Mouse (Mus musculus) spleen, postnatal 36 days (tissue): ENCODE results near the gene Snx4.
"Not testable (repeated sequence)": the region's sequence is repeated elsewhere in the genome, so short reads cannot be mapped to it uniquely, and the experiment has no call there.

Experiments
- DNase-seq, 2 experiments: peaks; one replicate each; pipeline ENCODE4 v3.0.0; 2022; ENCODE audit warnings: low spot score in 2 of 2, mixed read lengths in 1 of 2

Snx4 gene

DNA sequence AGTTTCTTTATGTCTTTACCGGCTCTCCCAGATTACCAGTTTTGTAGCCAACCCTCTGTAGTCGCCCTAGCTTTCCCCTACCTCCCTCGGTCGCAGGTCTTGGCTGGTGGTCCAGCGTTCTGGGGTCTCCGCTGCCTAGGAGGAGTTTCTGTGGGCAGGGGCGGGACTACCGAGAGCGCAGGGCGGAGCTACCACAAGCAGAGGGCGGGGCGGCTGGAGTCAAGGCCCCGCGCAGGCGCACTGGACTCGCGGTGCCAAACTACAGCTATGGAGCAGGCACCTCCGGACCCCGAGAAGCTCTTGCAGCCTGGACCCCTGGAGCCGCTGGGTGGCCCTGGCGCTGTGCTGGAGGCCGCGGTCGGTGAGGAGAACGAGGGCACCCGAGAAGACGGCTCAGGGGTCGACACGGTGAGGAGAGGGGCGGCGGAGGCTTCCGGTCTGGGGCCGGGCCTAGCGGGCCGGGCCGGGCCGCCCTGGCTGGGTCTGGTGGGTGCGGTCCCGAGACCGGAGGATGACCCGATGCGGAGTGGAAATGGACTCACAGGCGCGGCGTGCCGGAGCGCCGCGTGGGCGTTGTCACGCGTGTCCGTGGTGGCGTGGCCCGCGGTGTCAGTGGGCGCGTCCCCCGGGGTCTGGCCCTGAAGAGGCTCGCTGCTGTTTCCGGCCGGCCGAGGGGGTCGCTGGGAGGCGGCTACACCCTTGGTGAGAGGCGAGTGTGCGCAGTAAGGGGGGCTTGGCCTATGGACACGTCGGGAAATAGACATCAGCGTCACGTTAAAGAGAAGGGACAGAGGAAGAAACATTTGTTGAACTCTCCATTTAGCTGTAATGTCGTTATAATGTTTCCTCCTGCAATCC lies at the start of gene Snx4:
Gene Snx4, plus strand, starts transcription at position 249 of the 858 bp plus-strand sequence.
- DNase-seq, result peak; percentile 89 to 90

DNA sequence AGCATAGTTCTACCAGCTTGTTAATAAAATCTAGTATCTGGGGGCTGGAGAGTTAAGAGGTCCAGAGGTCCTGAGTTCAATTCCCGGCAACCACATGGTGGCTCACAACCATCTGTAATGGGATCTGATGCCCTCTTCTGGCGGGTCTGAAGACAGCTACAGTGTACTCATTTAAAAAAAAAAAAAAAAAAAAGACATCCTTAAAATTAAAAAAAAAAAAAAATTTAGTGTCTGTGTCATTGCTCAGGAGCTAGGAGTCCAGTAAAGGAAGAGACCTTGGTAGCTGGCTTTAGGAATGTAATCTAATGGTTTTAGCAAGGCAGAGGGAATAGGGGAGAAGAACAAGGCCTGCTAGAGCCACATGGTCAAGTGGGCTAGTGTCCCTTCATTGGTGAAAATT lies 40.4 kb upstream of the Snx4 start:
- no peak for DNase-seq

DNA sequence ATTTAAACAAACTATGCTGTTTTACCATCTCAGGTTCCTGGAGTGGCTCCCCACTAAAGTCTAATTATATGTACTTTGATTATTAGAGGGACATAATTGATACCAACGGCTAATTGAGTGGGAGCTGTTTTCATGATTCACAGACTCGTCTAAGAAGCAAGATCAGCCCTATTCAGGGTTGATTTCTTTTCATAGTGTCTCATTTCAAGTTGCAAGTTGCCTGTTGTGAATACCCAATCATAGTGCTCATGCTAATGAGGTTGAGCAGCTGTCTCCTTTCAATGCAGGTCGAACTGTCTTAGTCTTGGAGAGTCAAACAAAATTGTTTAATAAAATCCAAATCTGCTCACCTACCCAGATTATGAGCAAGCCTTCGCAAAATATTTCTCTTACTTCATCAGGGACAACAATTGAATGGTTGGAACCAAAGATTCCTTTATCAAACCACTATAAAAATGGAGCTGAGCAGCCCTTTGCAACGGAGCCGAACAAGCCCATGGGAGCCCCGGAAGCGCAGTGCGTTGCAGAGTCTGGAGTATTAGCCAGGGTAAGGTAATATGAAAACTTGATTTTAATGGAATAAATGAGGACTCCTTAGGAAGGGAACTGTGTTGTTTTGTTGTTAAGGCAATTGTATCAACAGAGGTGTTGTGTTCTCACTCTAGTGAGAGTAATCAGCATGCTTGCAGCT lies 34.8 kb upstream of the Snx4 start:
- no peak for DNase-seq

DNA sequence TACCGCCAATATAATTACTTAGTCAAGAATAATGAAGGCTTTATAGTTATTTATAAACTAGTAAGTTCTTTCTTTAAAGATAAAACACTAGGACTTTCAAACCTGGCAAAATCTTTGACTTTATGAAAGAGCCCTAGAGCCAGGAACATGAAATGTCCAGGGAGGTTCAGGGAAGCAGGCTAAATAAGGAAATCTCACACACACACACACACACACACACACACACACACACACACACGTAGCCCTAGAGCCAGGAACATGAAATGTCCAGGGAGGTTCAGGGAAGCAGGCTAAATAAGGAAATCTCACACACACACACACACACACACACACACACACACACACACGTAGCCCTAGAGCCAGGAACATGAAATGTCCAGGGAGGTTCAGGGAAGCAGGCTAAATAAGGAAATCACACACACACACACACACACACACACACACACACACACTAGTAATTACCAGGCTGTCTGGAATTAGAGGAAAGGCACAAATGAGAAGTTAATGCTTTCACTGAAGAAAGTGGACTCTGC lies 33.6 kb upstream of the Snx4 start:
- not testable (repeated sequence) for DNase-seq

DNA sequence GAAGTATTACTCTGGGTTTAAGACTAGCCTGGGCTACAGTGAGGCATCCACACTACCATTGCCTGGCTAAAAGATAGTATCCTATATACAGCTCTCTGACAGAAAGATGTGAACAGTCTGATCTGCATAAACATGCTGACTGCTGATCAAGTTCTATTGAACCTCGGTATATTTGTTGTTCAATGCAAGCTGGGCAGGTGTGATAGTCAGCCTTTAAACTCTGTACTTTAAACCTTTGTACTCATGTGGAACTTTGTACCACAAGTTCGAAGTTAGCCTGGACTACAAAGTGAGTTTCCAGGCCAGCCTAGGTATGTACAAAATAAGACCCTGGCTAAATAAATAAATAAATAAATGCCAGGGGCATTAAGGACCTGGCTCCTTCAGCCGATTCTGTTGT lies 28.8 kb upstream of the Snx4 start:
- no peak for DNase-seq

DNA sequence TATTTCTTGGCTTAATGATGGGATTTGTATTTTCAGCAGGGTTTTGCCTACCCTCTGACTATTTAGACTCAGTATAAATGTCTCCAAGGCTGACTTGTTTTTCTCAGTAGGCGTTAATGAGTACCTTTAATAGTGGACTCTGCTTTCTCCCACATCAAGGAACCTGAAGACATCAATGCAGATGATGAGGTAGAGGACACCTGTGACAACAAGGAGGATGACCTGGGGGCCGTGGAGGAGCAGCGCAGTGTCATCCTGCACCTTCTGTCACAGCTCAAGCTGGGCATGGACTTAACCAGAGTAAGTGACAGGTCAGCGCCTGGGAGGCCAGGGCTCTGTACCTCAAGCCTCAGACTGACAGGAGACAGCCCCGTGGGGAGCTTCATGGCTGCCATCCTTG lies 26.9 kb upstream of the Snx4 start:
- DNase-seq, result no peak

DNA sequence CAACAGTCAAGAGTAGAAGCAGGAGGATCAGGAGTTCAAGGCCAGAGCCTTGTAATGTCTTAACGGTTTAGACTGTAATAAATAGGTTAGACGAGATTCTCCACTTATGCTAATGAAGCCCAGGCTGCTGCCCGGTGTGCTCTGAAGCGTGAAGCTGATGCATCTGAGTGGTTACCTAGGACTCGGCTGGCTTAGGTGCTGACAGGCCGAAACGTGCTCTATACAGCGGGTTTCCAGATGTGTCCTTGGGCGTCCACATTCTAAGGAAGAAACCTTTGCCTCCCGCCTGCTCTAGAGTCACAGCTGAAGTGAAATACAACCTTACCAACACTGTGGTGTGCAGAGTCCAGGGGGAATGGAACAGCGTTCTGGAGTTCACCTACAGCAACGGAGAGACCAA lies 17.1 kb upstream of the Snx4 start:
- DNase-seq, result no peak

DNA sequence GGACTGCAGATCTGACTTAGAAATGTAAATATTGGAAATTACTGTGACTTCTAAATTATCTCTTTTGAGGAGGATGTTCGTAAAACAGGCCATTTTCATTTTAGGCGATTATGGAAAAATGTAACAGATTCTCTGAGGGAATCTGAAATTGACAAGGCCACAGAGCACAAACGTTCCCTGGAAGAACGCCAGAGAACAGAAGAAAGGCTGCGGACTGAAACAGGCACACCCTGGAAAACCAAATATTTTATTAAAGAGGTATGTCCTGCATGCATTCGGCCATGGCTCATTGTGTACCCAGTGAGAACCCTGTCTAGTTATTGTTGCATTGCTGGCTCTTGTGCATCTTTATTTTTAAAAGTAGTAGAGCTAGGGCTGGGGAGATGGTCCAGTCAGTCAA lies 15.1 kb upstream of the Snx4 start:
- no peak for DNase-seq

DNA sequence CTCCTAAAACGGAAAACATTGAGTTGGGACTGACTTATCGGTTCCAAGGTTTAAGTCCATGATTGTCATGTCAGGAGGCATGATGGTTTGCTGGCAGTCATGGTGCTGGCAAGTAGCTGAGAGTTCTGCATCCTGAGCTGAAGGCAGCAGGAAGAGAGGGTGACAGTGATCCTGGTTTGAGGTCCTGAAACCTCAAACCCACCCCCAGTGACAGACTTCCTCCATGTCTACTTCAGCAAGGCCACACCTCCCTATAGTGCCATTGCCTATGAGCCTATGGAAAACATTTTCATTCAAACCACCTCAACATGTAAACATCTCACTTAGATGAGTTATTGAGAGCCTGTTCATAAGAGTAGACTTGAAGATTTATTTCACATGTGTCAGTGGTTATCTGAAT lies 11.9 kb upstream of the Snx4 start:
- no peak for DNase-seq

DNA sequence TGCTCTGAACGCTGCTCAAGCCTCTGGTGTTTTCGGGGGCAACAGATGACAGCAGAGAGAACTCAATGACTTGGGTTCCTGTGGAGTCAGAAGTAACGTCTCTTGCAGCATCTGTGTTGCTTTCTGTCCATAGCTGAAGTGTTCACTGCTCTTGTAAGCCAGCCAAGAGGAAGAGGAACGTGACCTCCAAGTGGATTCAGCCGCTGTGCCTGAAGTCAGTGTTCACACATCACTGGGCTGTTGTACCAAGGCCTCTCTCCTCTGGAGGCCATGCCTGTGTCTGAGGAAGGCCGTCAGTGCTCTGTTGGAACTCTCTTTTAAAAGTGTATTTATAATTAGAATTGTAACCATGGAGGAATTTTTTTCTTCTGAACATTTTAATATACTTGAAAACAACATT lies 9.2 kb upstream of the Snx4 start:
- no peak for DNase-seq

DNA sequence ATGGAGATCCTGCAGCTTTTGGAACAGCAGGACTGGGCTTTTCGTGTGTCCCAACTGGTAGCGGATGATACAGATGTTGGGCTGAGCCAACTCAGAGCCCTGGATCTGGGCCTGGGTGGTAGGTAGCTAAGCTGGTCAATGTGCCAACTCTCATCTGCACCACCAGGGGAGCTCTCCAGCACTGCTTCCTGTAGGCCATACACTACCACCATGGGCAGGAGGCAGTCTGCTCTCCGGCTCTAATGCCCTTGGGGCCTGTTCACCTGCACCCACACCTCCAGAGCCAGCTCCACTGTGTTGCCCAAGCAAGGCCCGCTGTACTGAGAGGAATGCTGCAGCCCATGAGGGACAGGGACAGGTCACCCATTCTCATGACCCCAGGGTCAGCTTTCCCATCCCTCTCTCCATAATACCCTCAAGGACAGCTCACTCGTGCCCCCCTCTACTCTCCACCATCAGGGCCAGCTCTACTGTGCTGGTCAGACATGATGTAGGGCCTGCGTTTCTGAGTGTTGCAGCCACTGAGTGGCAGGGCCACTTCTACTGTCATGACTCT lies 7.0 kb upstream of the Snx4 start:
- DNase-seq, result no peak

DNA sequence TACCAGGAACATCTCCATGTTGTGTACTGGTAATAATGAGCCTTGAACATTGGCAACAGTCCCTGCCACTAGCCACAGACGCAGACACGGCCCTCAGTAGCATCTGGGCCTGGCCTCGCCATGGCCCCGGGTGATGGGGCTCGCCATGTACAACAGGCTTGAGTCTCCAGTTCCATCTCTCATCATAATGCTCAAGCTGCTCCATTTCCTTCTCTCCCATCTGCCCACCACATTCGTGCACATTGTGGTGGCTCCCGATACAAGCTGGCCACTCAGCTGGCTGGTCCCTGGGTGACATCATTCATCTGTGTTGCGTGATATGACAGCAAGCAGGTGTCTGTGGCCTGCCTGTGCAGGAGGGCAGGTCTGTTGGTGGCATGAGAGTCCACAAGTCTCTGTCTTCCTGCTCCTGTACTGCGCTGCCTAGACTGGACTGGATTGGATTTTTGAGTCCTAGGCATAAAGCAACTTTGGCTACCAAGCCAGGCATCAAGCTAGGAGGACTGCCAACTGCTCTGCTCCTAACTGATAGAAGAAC lies 6.2 kb upstream of the Snx4 start:
- no peak for DNase-seq

DNA sequence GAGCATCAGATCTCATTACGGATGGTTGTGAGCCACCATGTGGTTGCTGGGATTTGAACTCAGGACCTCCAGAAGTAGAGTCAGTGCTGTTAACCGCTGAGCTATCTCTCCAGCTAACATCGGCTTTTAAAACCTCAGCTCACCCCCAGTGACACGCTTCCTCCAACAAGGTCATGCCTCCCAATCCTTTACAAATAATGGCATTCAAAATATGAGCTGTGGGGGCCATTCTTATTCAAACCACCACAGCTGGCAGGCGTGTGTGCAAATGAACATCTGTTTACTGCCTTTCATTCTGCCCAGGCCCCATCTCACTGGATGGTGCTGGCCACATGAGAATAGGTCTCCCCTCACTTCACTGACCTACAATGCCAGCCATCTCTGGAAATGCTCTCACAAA lies 4.7 kb upstream of the Snx4 start:
- DNase-seq, result no peak

DNA sequence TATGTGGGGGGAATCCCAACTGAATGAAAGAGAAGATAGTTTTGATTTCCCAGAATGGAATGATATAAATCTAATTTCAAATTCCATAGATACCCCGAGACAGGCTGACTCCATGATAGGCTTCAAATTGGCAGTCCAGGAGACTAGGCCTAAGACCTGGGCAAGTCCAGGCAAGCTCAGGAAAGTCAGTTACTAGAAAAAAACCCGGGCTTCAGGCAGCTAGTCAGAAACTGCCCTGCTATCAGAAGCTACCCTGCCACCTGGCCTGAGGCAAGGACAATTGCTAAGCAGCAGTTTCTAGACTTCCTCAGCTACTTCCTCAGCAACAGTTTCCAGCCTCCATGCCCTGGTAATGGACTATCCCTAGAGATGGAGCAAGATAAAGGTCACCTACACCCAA lies 4.2 kb upstream of the Snx4 start:
- no peak for DNase-seq

DNA sequence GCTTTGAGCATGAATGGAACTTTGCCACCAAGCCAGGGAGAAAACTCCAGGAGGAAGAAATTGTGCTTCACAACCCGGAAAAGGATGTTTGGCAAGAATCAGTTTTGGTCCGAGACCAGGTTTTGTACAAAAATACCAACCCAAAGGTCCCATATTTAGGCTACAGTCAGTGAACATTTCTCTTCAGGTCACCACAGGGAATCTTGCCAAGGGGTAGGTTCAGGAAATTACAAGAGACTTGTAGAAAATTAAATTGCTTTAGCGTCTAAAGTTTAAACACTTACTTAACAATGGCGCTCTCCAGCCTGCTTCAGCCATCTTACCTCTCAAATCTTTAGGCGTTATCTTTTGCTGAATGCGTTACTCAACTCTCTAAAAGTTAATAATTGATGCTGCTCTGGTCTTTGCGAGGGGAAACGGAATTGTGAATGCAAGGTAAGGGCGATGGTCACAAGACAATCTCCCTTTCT lies 556 bp upstream of the Snx4 start:
- DNase-seq, result no peak

DNA sequence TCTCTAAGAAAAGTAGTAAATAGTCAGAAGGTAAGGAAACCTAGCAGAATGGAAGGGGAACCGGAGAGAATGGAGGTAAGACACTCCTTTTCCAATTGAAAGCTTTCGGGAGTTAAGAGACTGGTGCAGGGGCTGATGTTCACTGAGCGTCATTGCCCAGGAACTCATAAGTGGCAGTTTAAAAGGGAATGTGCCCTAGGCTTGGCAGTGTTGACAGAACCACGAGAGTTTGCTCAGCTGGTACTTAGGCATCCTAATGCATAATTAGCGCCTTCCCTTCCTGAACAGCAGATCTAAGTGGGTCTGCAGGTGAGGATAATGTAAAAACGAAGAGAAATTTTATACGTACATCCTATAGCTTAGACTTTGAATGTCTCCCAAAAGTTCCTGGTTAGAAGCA lies 4.4 kb downstream of the Snx4 start:
- no peak for DNase-seq

DNA sequence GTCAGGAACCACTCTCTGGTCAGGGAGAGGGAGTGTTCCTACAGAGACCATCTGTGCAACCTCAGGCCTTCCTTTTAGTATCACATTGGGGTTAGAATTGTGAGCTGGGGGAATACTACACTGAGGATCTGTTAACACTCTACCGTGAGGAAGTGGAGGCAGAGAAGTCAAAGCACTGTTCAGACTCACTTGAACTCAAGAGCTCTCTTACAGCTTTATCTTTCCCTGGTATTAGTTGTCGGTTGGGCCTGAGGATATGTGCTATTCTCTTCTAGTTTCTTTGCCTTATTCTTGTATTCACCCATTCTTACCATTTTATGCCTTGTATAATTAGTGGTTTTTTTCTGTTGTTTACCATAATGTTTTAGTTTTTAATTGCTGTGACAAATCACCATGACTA lies 7.3 kb downstream of the Snx4 start:
- DNase-seq, result no peak

DNA sequence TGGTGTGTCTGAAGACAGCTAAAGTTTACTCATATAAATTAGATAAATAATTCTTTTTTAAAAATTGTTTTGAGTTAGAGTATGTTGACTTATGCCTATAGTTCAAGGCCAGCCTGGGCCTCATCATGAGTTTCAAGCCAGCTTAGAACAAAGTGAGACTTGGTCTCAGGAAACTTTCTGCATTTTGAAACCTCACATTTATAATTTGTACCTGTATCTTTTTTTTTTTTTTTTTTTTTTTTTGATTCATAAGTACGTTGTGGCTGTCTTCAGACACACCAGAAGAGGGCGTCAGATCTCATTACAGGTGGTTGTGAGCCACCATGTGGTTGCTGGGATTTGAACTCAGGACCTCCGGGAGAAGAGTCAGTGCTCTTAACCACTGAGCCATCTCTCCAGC lies 8.6 kb downstream of the Snx4 start:
- no peak for DNase-seq

DNA sequence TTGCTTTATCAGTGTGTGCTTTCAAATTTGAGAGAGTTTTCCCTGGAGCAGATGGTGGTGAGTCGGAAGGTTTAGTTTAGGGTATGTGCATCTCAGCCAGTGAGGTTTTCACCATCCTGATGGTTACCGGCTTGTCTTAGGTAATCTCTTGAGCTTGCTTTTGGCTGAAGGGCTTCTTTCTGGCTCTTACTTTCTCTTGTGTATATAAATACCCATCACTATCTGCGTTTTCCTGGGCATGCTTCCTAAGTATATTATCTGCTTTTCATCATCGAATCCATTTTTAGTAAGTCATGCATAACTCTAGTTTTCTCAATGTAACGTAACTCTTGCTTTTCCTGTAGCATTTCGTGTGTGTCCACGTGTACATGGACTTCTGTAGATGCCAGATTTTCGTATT lies 9.6 kb downstream of the Snx4 start:
- no peak for DNase-seq

DNA sequence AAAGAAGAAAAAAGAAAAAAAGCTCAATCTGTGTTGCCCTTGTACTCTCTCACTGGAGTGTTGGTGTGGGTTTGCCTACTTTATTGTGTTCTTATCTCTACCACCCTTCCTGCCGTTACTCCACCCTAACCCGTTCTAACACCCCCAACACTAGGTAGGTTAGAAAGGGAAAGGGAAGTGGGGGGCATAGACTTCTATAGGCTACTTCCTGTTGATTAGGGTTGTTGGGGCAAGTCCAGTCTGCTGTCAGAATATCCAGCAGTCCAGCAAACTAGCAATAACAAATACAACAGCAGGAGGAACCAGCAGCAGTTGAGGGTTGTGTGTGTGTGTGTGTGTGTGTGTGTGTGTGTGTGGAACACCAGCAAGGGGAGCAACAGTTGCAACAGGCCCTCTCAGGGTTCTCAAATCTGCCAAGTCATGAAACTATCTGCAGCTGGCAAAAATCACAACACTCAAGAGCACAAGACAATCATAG lies 10.4 kb downstream of the Snx4 start:
- DNase-seq, result peak; percentile 27 to 38

DNA sequence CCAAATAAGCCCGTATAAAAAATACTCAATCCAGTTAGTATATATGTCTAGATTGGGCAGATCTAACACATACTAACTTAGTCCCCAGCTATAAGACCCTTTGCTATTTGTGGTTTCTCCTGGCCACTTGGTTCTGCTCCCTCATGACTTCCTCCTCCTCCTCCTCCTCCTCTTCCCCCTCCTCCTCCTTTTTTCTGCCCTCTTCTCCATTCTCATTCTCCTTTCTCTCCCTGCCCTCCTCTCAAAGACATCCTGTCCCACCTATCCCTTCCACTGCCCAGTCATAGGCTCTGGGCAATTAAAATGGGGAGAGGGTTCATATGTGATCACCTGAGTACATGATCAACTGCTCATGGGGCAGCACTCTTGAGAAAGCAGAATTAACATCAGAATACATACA lies 10.9 kb downstream of the Snx4 start:
- no peak for DNase-seq

DNA sequence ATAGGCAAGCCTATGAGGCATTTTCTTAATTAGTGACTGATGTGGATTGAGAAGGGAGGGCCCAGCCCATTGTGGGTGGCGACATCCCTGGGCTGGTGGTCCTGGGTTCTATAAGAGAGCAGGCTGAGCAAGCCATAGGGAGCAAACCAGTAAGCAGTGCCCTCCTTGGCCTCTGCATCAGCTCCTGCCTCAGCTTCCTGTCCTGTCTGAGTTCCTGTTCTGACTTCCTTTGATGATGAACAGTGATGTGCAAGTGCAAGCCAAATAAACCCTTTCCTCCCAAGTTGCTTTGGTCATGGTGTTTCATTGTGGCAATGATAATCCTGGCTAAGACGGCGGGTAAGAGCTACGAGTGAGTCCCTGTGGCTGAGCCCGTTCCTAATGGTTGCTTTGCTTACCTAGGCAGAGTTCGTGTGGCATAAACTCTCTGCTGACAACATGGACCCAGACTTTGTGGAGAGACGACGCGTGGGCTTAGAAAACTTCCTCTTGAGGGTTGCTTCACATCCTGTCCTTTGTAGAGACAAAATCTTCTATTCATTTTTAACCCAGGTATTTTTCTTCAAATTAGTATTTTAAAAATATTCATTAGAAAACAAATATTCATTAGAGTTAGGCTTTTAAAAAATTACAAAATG lies 16.5 kb downstream of the Snx4 start:
- DNase-seq, result no peak
